Mouse (Mus musculus): ENCODE measurements around the gene Carmil1. TPM values are rescaled to one million over a fixed set of nuclear protein-coding genes. Genes with fewer than 3 reads are reported as not detected.
"Not testable (repeated sequence)": the region's sequence is repeated elsewhere in the genome, so short reads cannot be mapped to it uniquely, and the experiment has no call there.

Gene Carmil1
- polyA plus RNA-seq, 1 experiment from 2014 or later = 46.2 TPM

DNA sequence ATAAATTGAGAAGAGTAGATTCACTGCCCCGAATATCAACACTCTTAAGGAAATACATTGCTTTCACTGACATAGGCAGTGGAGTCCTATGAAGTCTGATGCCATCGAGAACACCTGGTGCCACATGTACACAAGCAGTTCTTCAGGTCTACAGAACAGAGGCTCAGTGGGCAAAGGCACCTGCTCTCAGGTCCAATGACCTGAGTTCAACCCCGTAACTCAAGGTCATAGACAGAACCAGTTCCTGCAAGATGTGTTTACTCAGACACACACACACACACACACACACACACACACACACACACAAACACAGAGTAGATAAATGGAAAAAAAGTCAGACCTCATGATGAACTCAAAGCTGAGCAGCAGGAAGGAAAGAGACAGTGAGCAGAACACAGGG is 173.5 kb downstream of the Carmil1 start:
- ATAC-seq (ENCODE audit: borderline replicate concordance, extremely low read depth, low FRiP score, low TSS enrichment) = no peak

DNA sequence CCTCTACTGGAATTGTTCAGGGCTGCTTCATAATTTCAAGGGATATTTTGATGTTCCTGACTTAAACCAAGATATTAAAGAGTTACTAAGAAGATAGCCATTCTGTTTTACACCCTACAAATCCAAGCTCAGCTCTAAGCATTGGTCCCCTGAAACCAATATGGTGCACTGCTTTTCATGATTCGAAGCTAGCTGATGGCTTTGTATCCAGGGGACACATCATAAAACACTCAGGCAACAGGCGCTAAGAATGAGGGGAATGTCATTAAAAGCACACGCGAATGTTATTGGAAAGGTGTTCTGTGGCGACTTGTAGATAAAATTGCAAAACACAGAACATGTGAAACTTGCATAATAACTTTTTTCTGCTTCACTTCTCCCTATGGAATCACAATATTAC is 174.8 kb downstream of the Carmil1 start:
- Histone ChIP-seq H3K4me3 (no peak overlapping the region), H3K4me1 (peaks cover 3% of the 10 kb centered on the region; the same call in 1 of the 2 replicates), H3K9ac (no peak overlapping the region), H3K36me3 (no peaks in the 10 kb centered on the region; the same call in 1 of the 2 replicates), H3K27me3 (no peaks in the 10 kb centered on the region), H3K4me2 (no peak overlapping the region), H3K27ac (no peak overlapping the region), H3K9me3 (no peaks in the 10 kb centered on the region)
- WGBS = 67% methylated on average over 5 of the region's 5 CpGs
- no peak for ATAC-seq (ENCODE audit: borderline replicate concordance, extremely low read depth, low FRiP score, low TSS enrichment)

More for the DNA sequence above, 173.5 kb downstream of the Carmil1 start:
- H3K27me3 ChIP-seq = no peaks in the 10 kb centered on the region
- peaks cover 3% of the 10 kb centered on the region; the same call in 1 of the 2 replicates for H3K4me1 ChIP-seq
- no peak overlapping the region for H3K27ac ChIP-seq
- WGBS = 88% methylated on average over 3 of the region's 3 CpGs
- no peak overlapping the region for H3K4me3 ChIP-seq
- H3K4me2 ChIP-seq = no peak overlapping the region
- H3K9ac ChIP-seq = no peak overlapping the region
- no peaks in the 10 kb centered on the region; the same call in 1 of the 2 replicates for H3K36me3 ChIP-seq
- H3K9me3 ChIP-seq = no peaks in the 10 kb centered on the region

GRCm38 (mm10) chr13:24105340-24105669 is 175.3 kb downstream of the Carmil1 start:
- whole genome bisulfite sequencing = 61% methylated on average over 1 of the region's 1 CpGs
- H3K9me3 ChIP-seq = no peaks in the 10 kb centered on the region
- no peak overlapping the region for H3K9ac ChIP-seq
- no peaks in the 10 kb centered on the region; the same call in 1 of the 2 replicates for H3K36me3 ChIP-seq
- no peak overlapping the region for H3K4me2 ChIP-seq
- no peak overlapping the region for H3K27ac ChIP-seq
- no peak overlapping the region for H3K4me3 ChIP-seq
- H3K4me1 ChIP-seq = peaks cover 8% of the 10 kb centered on the region; the same call in 1 of the 2 replicates
- ATAC-seq (ENCODE audit: borderline replicate concordance, extremely low read depth, low FRiP score, low TSS enrichment) = no peak
- H3K27me3 ChIP-seq = no peaks in the 10 kb centered on the region

GRCm38 (mm10) chr13:24104611-24105339 is 175.8 kb downstream of the Carmil1 start:
- not testable (repeated sequence) for H3K27ac ChIP-seq; ATAC-seq (ENCODE audit: borderline replicate concordance, extremely low read depth, low FRiP score, low TSS enrichment); H3K4me3 ChIP-seq; H3K4me1 ChIP-seq; H3K4me2 ChIP-seq; H3K9me3 ChIP-seq; H3K36me3 ChIP-seq; H3K27me3 ChIP-seq; H3K9ac ChIP-seq
- WGBS = 72% methylated on average over 8 of the region's 9 CpGs

- no peak overlapping the region for H3K4me2 ChIP-seq
- no peak overlapping the region for H3K27ac ChIP-seq
- H3K27me3 ChIP-seq = no peaks in the 10 kb centered on the region
- 30% methylated on average over 4 of the region's 4 CpGs for WGBS
- H3K4me1 ChIP-seq = peaks cover 8% of the 10 kb centered on the region; the same call in 1 of the 2 replicates
- H3K9ac ChIP-seq = no peak overlapping the region
- ATAC-seq (ENCODE audit: borderline replicate concordance, extremely low read depth, low FRiP score, low TSS enrichment) = no peak
- H3K9me3 ChIP-seq = no peaks in the 10 kb centered on the region
- H3K36me3 ChIP-seq = no peaks in the 10 kb centered on the region
- no peak overlapping the region for H3K4me3 ChIP-seq
Observed at GRCm38 (mm10) chr13:24104016-24104415, 176.6 kb downstream of the Carmil1 start.

DNA sequence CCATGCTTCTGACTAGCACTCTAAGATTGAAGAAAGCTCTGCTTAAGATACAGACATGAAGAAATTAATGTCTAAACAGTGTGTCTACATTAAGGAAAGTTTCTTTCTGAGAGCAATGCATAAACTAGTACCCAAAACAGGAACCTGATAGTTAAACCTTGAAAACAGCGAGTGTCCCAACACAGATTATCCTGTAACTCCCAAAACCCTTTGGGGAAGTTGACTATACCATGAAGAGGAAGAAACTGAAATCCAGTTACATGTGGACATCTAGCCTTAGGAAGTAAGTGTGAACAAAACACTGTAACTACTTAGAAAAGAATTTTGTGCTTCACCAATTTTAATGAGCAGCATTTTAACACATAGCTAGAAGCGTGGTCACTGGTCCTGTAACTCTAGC is 177.4 kb downstream of the Carmil1 start:
- H3K4me3 ChIP-seq = no peak overlapping the region
- H3K4me2 ChIP-seq = no peak overlapping the region
- no peak for ATAC-seq (ENCODE audit: borderline replicate concordance, extremely low read depth, low FRiP score, low TSS enrichment)
- no peaks in the 10 kb centered on the region for H3K9me3 ChIP-seq
- H3K4me1 ChIP-seq = 0 out of 2 replicates have a peak, but pooled peaks cover 4% of the 10 kb centered on the region
- no peaks in the 10 kb centered on the region for H3K27me3 ChIP-seq
- H3K27ac ChIP-seq = no peak overlapping the region
- no peak overlapping the region for H3K9ac ChIP-seq
- H3K36me3 ChIP-seq = no peaks in the 10 kb centered on the region
- WGBS = 90% methylated on average over 2 of the region's 2 CpGs

DNA sequence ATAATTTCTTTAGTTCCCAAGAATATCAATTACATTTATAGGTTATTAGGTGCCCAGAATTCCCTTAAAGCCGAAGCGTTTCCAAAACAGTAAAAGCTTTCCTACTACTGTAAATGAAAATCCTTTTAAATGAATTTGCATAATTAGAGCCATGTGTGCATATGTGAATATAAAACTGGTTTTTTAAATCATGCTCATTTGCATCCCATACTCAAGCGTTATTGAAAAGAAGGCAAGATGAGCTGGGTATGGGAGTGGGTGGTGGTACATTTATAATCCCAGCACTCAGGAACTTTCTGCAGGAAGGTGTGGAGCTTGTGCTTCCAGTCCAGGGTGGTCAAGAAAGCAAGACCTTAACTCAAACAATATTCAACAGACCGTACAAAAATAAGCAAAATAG is 178.3 kb downstream of the Carmil1 start:
- Histone ChIP-seq H3K9ac (no peak overlapping the region), H3K27ac (no peak overlapping the region), H3K9me3 (no peaks in the 10 kb centered on the region), H3K4me2 (no peak overlapping the region), H3K36me3 (no peaks in the 10 kb centered on the region), H3K4me1 (0 out of 2 replicates have a peak, but pooled peaks cover 4% of the 10 kb centered on the region), H3K4me3 (no peak overlapping the region), H3K27me3 (no peaks in the 10 kb centered on the region)
- ATAC-seq (ENCODE audit: borderline replicate concordance, extremely low read depth, low FRiP score, low TSS enrichment) = no peak
- 92% methylated on average over 4 of the region's 4 CpGs for WGBS

- Histone ChIP-seq H3K36me3 (no peaks in the 10 kb centered on the region), H3K4me3 (no peak overlapping the region), H3K27ac (no peak overlapping the region), H3K9me3 (no peaks in the 10 kb centered on the region), H3K4me1 (0 out of 2 replicates have a peak, but pooled peaks cover 4% of the 10 kb centered on the region), H3K4me2 (no peak overlapping the region), H3K27me3 (no peaks in the 10 kb centered on the region), H3K9ac (no peak overlapping the region)
- WGBS = 25% methylated on average over 11 of the region's 11 CpGs
- no peak for ATAC-seq (ENCODE audit: borderline replicate concordance, extremely low read depth, low FRiP score, low TSS enrichment)
Observed at GRCm38 (mm10) chr13:24101157-24102130, 179.2 kb downstream of the Carmil1 start.

GRCm38 (mm10) chr13:24100516-24101094 is 180.0 kb downstream of the Carmil1 start:
- no peak for ATAC-seq (ENCODE audit: borderline replicate concordance, extremely low read depth, low FRiP score, low TSS enrichment)
- Histone ChIP-seq H3K9me3 (no peaks in the 10 kb centered on the region), H3K27me3 (no peaks in the 10 kb centered on the region), H3K4me2 (no peak overlapping the region), H3K36me3 (no peaks in the 10 kb centered on the region), H3K27ac (no peak overlapping the region), H3K9ac (no peak overlapping the region), H3K4me1 (0 out of 2 replicates have a peak, but pooled peaks cover 4% of the 10 kb centered on the region), H3K4me3 (no peak overlapping the region)
- WGBS = 67% methylated on average over 11 of the region's 11 CpGs

- Histone ChIP-seq H3K4me2 (no peak overlapping the region), H3K4me1 (0 out of 2 replicates have a peak, but pooled peaks cover 4% of the 10 kb centered on the region), H3K27ac (no peak overlapping the region), H3K27me3 (no peaks in the 10 kb centered on the region), H3K9me3 (no peaks in the 10 kb centered on the region), H3K4me3 (no peak overlapping the region), H3K9ac (no peak overlapping the region), H3K36me3 (no peaks in the 10 kb centered on the region)
- no peak for ATAC-seq (ENCODE audit: borderline replicate concordance, extremely low read depth, low FRiP score, low TSS enrichment)
- 82% methylated on average over 6 of the region's 6 CpGs for WGBS
Observed at GRCm38 (mm10) chr13:24096573-24096972, 184.0 kb downstream of the Carmil1 start.

- Histone ChIP-seq H3K4me3 (no peak overlapping the region), H3K27ac (no peak overlapping the region), H3K4me1 (no peaks in the 10 kb centered on the region), H3K36me3 (no peaks in the 10 kb centered on the region), H3K9me3 (no peaks in the 10 kb centered on the region), H3K4me2 (no peak overlapping the region), H3K9ac (no peak overlapping the region), H3K27me3 (no peaks in the 10 kb centered on the region)
- WGBS = 88% methylated on average over 6 of the region's 6 CpGs
- ATAC-seq (ENCODE audit: borderline replicate concordance, extremely low read depth, low FRiP score, low TSS enrichment) = no peak
Observed at GRCm38 (mm10) chr13:24094825-24095547, 185.6 kb downstream of the Carmil1 start.

Data from lung, embryonic 15.5 days (tissue).